Mouse (Mus musculus) neural tube, embryonic 14.5 days (tissue): ENCODE results near the gene Dgcr6. TPM values are rescaled to one million over a fixed set of nuclear protein-coding genes. Genes with fewer than 3 reads are reported as not detected.
A peak's percentile ranks its signal among the peaks of the same experiment; 100 is the strongest.
"Not testable (repeated sequence)": the region's sequence is repeated elsewhere in the genome, so short reads cannot be mapped to it uniquely, and the experiment has no call there.

Source experiments
- ATAC-seq: fragments of 200-750 bp; cut with Nextera tagmentation; 2 replicates; pipeline ENCODE4 v1.8.0; 2017; ENCODE audit warnings: low read depth, mild to moderate bottlenecking, moderate TSS enrichment, moderate library complexity
- H3K27ac ChIP-seq: fragments of 300-500 bp; sonication (generic); 2 replicates; pipeline ENCODE4 v1.5.1; 2014; ENCODE audit warnings: low read depth, mild to moderate bottlenecking, control low read depth, low read length, moderate library complexity, mixed read lengths
- H3K27me3 ChIP-seq: fragments of 300-500 bp; sonication (generic); 2 replicates; pipeline ENCODE4 v1.6.1; 2014; ENCODE audit warnings: low read length; ENCODE audit not compliant: control insufficient read depth, insufficient read depth
- H3K36me3 ChIP-seq: fragments of 300-500 bp; sonication (generic); 2 replicates; pipeline ENCODE4 v1.6.1; 2014; ENCODE audit warnings: low read length, mixed read lengths; ENCODE audit not compliant: control insufficient read depth, insufficient read depth
- H3K4me1 ChIP-seq: fragments of 300-500 bp; sonication (generic); 2 replicates; pipeline ENCODE4 v1.6.1; 2014; ENCODE audit warnings: low read length; ENCODE audit not compliant: control insufficient read depth, insufficient read depth
- H3K4me2 ChIP-seq: fragments of 300-500 bp; sonication (generic); 2 replicates; pipeline ENCODE4 v1.6.1; 2014; ENCODE audit warnings: mild to moderate bottlenecking, low read depth, low read length, control low read depth
- H3K4me3 ChIP-seq: fragments of 300-500 bp; sonication (generic); 2 replicates; pipeline ENCODE4 v1.5.1; 2014; ENCODE audit warnings: low read depth, low read length, control low read depth, mixed read lengths
- H3K9ac ChIP-seq: fragments of 300-500 bp; sonication (generic); replicated peaks from 2 replicates; pipeline ENCODE4 v1.6.1; 2014; ENCODE audit warnings: low read depth, mild to moderate bottlenecking, control low read depth, low read length, mixed read lengths
- H3K9me3 ChIP-seq: fragments of 300-500 bp; sonication (generic); 2 replicates; pipeline ENCODE4 v1.6.1; 2016; ENCODE audit warnings: low read length; ENCODE audit not compliant: control insufficient read depth
- WGBS: fragments of 180-500 bp; shearing (Covaris S2); extraction: QIAGEN DNeasy Blood & Tissue Kit; methylation state at CpG from one replicate; pipeline ENCODE4 v1.1.7; 2014; 5-methylcytosine and 5-hydroxymethylcytosine counted together
- polyA plus RNA-seq: library from polyadenylated mRNA; unstranded; fragments of >200 nt; fragmentation: Nextera tagmentation; extraction: Ambion mirVana; gene quantifications from 2 replicates; pipeline ENCODE4 v1.2.1, GENCODE M21; 2014

The Dgcr6 gene
- polyA plus RNA-seq: 155 and 174 TPM in 2 replicates

DNA sequence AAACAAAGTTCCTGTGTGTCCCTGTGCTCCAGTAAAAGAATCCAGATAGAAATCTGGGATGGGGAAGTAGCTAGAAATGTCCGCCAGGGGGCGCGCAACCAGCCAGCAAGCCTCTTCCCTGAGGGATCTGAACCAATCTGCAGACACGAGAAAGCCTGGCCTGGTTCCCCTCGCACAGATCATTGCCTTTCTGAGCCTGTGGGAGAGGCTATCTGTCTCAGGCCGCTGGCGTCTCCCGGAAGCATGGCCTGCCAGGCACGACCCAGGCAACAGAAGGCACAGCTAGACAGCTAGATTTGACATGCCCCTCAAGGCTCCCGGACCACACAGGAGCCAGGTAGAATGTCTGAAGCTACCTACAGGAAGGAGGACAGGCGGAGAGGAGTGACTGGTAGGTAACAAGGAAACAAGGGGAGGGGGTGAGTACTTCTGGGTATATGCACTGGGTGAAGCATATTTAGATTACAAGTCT is at the start of gene Dgcr6:
Gene Dgcr6 (plus strand): TSS at position 130 of the 472 bp plus-strand sequence.
- Histone ChIP-seq H3K4me2 (0 out of 2 replicates have a peak within 1 kb of the TSS, but pooled peaks have one; percentile 17), H3K36me3 (no peaks in the 10 kb centered on the region), H3K27ac (no peak within 1 kb of the TSS), H3K4me3 (no peak within 1 kb of the TSS), H3K4me1 (no peaks in the 10 kb centered on the region), H3K9ac (0 out of 2 replicates have a peak within 1 kb of the TSS, but pooled peaks have one; percentile 8), H3K27me3 (no peaks in the 10 kb centered on the region), H3K9me3 (no peaks in the 10 kb centered on the region)
- WGBS: 12% methylated on average over 11 of the region's 11 CpGs
- ATAC-seq: peak; percentile 88

DNA sequence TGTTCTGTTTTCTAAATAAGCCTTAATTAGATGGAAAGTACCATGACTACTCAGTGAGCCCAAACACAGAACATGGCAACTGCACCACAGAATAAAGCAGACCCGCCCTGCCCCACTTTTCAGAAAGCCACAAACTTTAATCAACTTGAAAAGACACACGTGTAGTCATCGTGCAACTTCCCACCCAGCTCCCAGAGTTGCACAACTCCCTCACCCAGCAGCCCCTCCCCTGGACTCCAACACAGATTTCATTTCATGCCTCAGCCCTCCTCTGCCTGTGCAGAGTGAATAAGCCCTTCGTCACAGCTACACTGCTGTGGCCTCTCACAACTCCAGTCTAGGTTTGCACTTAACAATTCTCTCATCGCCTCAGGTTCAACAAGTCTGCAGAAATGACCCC is 48.1 kb upstream of the Dgcr6 start:
- 68% methylated on average over 5 of the region's 5 CpGs for WGBS
- ATAC-seq: no peak

DNA sequence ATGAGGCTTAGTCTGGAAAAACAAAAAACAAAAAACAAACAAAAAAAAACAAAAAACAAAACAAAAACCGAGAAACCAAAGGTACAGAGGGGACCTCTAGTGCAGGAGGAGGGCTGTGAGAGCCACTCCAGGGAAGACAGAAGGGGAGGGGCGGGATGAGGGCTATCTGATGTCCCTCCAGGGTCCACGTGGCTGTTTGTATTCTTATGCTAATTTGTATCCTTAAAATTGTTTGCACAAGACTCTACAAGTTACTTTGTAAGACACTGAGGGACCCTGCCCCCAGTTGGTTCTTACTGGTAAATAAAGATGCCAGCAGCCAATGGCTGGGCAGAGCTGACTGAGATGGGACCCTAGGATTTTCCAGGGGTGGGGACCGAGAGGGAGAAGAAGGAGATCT is 45.6 kb upstream of the Dgcr6 start:
- no peaks in the 10 kb centered on the region for H3K36me3 ChIP-seq
- WGBS: 42% methylated on average over 4 of the region's 4 CpGs
- no peaks in the 10 kb centered on the region for H3K27me3 ChIP-seq
- H3K9me3 ChIP-seq: no peaks in the 10 kb centered on the region
- no peaks in the 10 kb centered on the region for H3K4me1 ChIP-seq
- H3K4me3 ChIP-seq: no peak overlapping the region
- no peak for ATAC-seq
- H3K4me2 ChIP-seq: no peak overlapping the region
- H3K27ac ChIP-seq: no peak overlapping the region
- H3K9ac ChIP-seq: no peak overlapping the region

More for the DNA sequence above, 48.1 kb upstream of the Dgcr6 start:
- Histone ChIP-seq H3K27me3 (no peaks in the 10 kb centered on the region), H3K27ac (no peak overlapping the region), H3K4me3 (no peak overlapping the region), H3K4me1 (no peaks in the 10 kb centered on the region), H3K4me2 (no peak overlapping the region), H3K36me3 (no peaks in the 10 kb centered on the region), H3K9me3 (no peaks in the 10 kb centered on the region), H3K9ac (no peak overlapping the region)

GRCm38 (mm10) chr16:18011101-18011500 is 41.6 kb upstream of the Dgcr6 start:
- no peaks in the 10 kb centered on the region for H3K9me3 ChIP-seq

DNA sequence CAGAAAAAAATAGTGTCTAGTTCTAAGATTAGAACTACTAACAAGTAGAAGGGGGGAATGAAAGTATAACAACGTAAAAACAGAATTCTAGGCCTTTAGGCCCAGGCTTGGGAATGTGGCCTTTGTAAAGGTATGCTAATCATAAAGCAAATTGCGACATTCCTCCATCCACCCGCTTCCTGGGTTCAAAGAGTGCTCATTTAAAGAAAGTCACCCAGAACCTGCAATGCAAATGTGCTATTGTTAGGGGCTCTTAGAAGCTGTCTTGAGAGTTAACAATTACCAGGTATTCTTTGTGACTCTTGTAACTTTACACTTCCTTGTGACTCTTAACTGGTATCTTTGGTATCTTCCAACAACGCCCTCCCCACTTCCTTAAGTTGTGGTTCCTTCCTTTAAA is 36.2 kb upstream of the Dgcr6 start:
- not testable (repeated sequence) for H3K36me3 ChIP-seq, ATAC-seq, H3K27me3 ChIP-seq, H3K9ac ChIP-seq, H3K27ac ChIP-seq, H3K4me3 ChIP-seq, H3K4me1 ChIP-seq, H3K9me3 ChIP-seq, H3K4me2 ChIP-seq
- 55% methylated on average over 4 of the region's 4 CpGs for WGBS

More at GRCm38 (mm10) chr16:18011101-18011500, 41.6 kb upstream of the Dgcr6 start:
- ATAC-seq: no peak
- Histone ChIP-seq H3K36me3 (no peaks in the 10 kb centered on the region), H3K9ac (no peak overlapping the region), H3K4me3 (no peak overlapping the region), H3K4me1 (no peaks in the 10 kb centered on the region), H3K27ac (no peak overlapping the region), H3K27me3 (no peaks in the 10 kb centered on the region), H3K4me2 (no peak overlapping the region)
- 67% methylated on average over 6 of the region's 6 CpGs for WGBS

DNA sequence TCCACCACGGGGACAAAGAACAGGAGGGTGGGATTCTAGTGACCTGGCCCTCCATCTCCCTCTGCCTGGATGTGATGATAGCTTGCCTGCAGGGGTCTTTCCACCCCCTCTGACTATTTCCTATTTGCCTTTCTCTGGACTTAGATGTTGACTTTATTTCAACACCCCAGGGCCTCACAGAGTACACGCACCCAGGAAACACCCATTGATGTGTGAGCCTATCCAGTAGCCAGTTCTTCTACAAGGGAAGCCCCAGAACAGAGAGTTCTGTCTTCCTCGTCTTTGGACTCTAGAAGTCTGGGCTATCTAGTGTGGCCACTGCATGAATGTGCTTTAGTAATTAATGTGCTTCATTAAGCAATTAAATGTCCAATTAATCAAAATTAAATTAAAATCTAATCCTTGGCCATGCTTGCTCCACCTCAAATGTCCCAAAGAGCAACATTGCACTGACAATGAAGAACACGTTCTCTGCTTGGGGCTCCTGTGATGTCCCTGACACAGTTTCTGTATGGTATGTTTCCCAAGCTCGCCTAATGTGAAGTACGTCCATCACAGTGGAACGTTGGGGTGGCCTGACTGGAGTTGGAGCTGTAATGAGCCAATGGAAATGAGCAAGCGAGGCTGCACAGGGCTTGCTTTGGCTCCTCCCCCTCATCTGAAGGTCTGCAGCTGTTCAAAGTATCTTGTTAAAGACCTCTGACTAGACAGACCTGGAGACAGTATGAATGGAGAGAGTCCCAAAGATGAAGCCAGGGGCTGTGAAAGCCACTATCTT is 29.7 kb upstream of the Dgcr6 start:
- Histone ChIP-seq H3K36me3 (no peaks in the 10 kb centered on the region), H3K4me1 (no peaks in the 10 kb centered on the region), H3K9ac (no peak overlapping the region), H3K27me3 (no peaks in the 10 kb centered on the region), H3K4me2 (no peak overlapping the region), H3K9me3 (no peaks in the 10 kb centered on the region), H3K4me3 (no peak overlapping the region), H3K27ac (no peak overlapping the region)
- 79% methylated on average over 8 of the region's 8 CpGs for WGBS
- no peak for ATAC-seq

DNA sequence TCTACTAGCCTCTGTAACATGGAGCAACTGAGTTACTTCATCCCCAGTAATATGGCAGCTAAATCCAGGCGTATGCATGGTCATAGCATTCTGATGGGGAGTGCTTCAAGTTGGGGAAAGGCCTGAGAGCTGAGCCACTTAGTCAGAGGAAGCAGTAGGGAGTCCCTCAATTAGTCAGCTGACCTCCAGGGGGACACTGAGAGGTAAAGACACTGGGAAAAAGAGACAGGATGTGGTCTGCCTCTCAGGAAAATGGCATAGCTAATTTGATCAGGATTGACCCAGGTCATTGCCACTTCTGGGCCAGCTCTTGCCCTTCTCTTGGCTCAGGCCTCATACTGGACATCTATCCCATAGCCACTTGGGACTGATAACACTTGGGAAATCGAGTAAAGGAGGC is 25.3 kb upstream of the Dgcr6 start:
- H3K27ac ChIP-seq: no peak overlapping the region
- H3K4me2 ChIP-seq: no peak overlapping the region
- no peaks in the 10 kb centered on the region for H3K9me3 ChIP-seq
- ATAC-seq: no peak
- no peaks in the 10 kb centered on the region for H3K27me3 ChIP-seq
- no peak overlapping the region for H3K4me3 ChIP-seq
- H3K4me1 ChIP-seq: no peaks in the 10 kb centered on the region
- no peak overlapping the region for H3K9ac ChIP-seq
- WGBS: 63% methylated on average over 2 of the region's 2 CpGs
- no peaks in the 10 kb centered on the region for H3K36me3 ChIP-seq

- Histone ChIP-seq H3K9me3 (no peaks in the 10 kb centered on the region), H3K4me1 (no peaks in the 10 kb centered on the region), H3K9ac (no peak overlapping the region), H3K4me3 (no peak overlapping the region), H3K27ac (no peak overlapping the region), H3K4me2 (no peak overlapping the region), H3K36me3 (no peaks in the 10 kb centered on the region), H3K27me3 (no peaks in the 10 kb centered on the region)
- ATAC-seq: no peak
- 50% methylated on average over 2 of the region's 2 CpGs for WGBS
Observed at GRCm38 (mm10) chr16:18031752-18032151, 20.9 kb upstream of the Dgcr6 start.

- H3K27me3 ChIP-seq: no peaks in the 10 kb centered on the region
- 86% methylated on average over 4 of the region's 4 CpGs for WGBS
Observed at GRCm38 (mm10) chr16:18033289-18033688, 19.4 kb upstream of the Dgcr6 start.

More at GRCm38 (mm10) chr16:18033289-18033688, 19.4 kb upstream of the Dgcr6 start:
- Histone ChIP-seq H3K9me3 (no peaks in the 10 kb centered on the region), H3K4me3 (no peak overlapping the region), H3K36me3 (no peaks in the 10 kb centered on the region), H3K4me1 (no peaks in the 10 kb centered on the region), H3K9ac (no peak overlapping the region), H3K4me2 (no peak overlapping the region), H3K27ac (no peak overlapping the region)
- ATAC-seq: no peak
